Mouse (Mus musculus): ENCODE data around the gene Ogfod3. TPM values are rescaled to one million over a fixed set of nuclear protein-coding genes. Genes with fewer than 3 reads are reported as not detected.

Gene Ogfod3
- polyA plus RNA-seq, 1 experiment from 2014 or later = 19.8 TPM

GRCm38 (mm10) chr11:121231628-121232291 lies 27.2 kb upstream of the Ogfod3 start:
- DNase-seq (ENCODE audit: low spot score) = no peak
- ATAC-seq (ENCODE audit: insufficient read depth, low FRiP score, low TSS enrichment) = no peak
- Histone ChIP-seq H3K4me2 (ENCODE audit: low read depth) (no peak overlapping the region), H3K4me3 (ENCODE audit: low read depth, low read length) (no peak overlapping the region), H3K9me3 (ENCODE audit: control insufficient read depth, low read length) (no peaks in the 10 kb centered on the region), H3K9ac (ENCODE audit: low read length) (no peak overlapping the region), H3K27me3 (ENCODE audit: control insufficient read depth, insufficient read depth, low read length) (no peaks in the 10 kb centered on the region), H3K36me3 (ENCODE audit: control insufficient read depth, insufficient read depth, low read length) (no peaks in the 10 kb centered on the region), H3K4me1 (ENCODE audit: control insufficient read depth, insufficient read depth, low read length) (peaks cover 18% of the 10 kb centered on the region), H3K27ac (ENCODE audit: low read depth, low read length) (no peak overlapping the region)
- WGBS = 63% methylated on average over 4 of the region's 4 CpGs

- Histone ChIP-seq H3K36me3 (ENCODE audit: control insufficient read depth, insufficient read depth, low read length) (no peaks in the 10 kb centered on the region), H3K9me3 (ENCODE audit: control insufficient read depth, low read length) (no peaks in the 10 kb centered on the region), H3K4me3 (ENCODE audit: low read depth, low read length) (no peak overlapping the region), H3K4me1 (ENCODE audit: control insufficient read depth, insufficient read depth, low read length) (peaks cover 16% of the 10 kb centered on the region), H3K4me2 (ENCODE audit: low read depth) (no peak overlapping the region), H3K27me3 (ENCODE audit: control insufficient read depth, insufficient read depth, low read length) (no peaks in the 10 kb centered on the region), H3K9ac (ENCODE audit: low read length) (no peak overlapping the region), H3K27ac (ENCODE audit: low read depth, low read length) (no peak overlapping the region)
- ATAC-seq (ENCODE audit: insufficient read depth, low FRiP score, low TSS enrichment) (no peak), DNase-seq (ENCODE audit: low spot score) (no peak)
- WGBS = 80% methylated on average over 4 of the region's 4 CpGs
Observed at GRCm38 (mm10) chr11:121231191-121231590, 26.7 kb upstream of the Ogfod3 start.

GRCm38 (mm10) chr11:121229018-121229439 lies 24.5 kb upstream of the Ogfod3 start, which contains the start of gene Cybc1:
Cybc1 (minus strand) TSS chr11:121229322.
- under 1% methylated on average over 23 of the region's 23 CpGs for WGBS
- Histone ChIP-seq H3K4me1 (ENCODE audit: control insufficient read depth, insufficient read depth, low read length) (peaks cover 13% of the 10 kb centered on the region), H3K4me3 (ENCODE audit: low read depth, low read length) (peak within 1 kb of the TSS; percentile 52), H3K9ac (ENCODE audit: low read length) (peak within 1 kb of the TSS; percentile 62), H3K9me3 (ENCODE audit: control insufficient read depth, low read length) (no peaks in the 10 kb centered on the region), H3K4me2 (ENCODE audit: low read depth) (peak within 1 kb of the TSS; percentile 87), H3K27ac (ENCODE audit: low read depth, low read length) (no peak within 1 kb of the TSS), H3K36me3 (ENCODE audit: control insufficient read depth, insufficient read depth, low read length) (peaks cover 3% of the 10 kb centered on the region; the same call in 1 of the 2 replicates), H3K27me3 (ENCODE audit: control insufficient read depth, insufficient read depth, low read length) (no peaks in the 10 kb centered on the region)
- DNase-seq (ENCODE audit: low spot score) = peak; percentile 77
- peak; percentile 84 for ATAC-seq (ENCODE audit: insufficient read depth, low FRiP score, low TSS enrichment)

DNA sequence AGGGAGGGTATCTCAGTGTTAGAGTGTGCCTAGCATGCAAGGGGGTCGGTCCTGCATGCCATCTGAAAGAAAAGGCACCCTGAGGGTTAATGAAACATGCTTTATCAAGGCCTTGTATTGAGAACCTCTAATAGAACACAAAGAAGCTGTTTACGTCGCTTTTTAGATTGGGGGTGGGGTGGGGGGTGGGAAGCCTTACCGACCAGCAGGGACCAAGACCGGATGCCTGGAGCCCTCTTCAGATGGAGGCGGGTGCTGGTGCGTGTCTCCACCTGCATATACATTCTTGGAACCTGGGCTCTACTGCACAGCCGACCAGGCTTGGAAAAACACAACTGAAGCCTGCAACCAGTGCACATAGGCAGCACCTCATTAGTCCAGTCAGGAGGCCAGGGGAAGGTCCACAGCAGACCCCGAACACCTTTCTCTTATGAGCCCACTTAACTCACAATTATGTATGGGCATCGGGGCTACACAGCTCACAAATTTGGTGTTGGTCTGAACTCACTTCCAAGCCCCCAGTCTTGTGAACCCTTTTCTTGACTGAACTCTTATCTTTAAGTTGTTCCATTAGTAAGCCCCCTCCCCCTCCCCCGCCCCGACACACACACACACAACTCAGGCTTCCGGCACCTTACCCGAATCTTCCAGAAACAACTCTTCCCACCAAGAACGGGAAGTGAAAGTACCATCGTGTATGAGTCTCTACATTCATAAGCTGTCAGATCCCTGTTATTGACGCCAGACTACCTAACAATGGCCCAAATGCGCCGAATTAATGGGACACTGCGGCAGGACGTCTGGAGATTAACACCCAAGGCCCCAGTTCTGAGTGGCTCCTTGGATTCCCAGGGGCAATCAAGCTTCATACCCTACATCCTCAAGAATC lies 23.9 kb upstream of the Ogfod3 start:
- ATAC-seq (ENCODE audit: insufficient read depth, low FRiP score, low TSS enrichment) (0 out of 2 replicates have a peak, but pooled peaks have one; percentile 23), DNase-seq (ENCODE audit: low spot score) (no peak)
- Histone ChIP-seq H3K27me3 (ENCODE audit: control insufficient read depth, insufficient read depth, low read length) (no peaks in the 10 kb centered on the region), H3K36me3 (ENCODE audit: control insufficient read depth, insufficient read depth, low read length) (peaks cover 5% of the 10 kb centered on the region; the same call in 1 of the 2 replicates), H3K4me2 (ENCODE audit: low read depth) (peak overlapping the region; percentile 87), H3K27ac (ENCODE audit: low read depth, low read length) (no peak overlapping the region), H3K9ac (ENCODE audit: low read length) (peak overlapping the region; percentile 62), H3K9me3 (ENCODE audit: control insufficient read depth, low read length) (no peaks in the 10 kb centered on the region), H3K4me3 (ENCODE audit: low read depth, low read length) (peak overlapping the region; percentile 52), H3K4me1 (ENCODE audit: control insufficient read depth, insufficient read depth, low read length) (peaks cover 13% of the 10 kb centered on the region)
- WGBS = 37% methylated on average over 21 of the region's 21 CpGs

DNA sequence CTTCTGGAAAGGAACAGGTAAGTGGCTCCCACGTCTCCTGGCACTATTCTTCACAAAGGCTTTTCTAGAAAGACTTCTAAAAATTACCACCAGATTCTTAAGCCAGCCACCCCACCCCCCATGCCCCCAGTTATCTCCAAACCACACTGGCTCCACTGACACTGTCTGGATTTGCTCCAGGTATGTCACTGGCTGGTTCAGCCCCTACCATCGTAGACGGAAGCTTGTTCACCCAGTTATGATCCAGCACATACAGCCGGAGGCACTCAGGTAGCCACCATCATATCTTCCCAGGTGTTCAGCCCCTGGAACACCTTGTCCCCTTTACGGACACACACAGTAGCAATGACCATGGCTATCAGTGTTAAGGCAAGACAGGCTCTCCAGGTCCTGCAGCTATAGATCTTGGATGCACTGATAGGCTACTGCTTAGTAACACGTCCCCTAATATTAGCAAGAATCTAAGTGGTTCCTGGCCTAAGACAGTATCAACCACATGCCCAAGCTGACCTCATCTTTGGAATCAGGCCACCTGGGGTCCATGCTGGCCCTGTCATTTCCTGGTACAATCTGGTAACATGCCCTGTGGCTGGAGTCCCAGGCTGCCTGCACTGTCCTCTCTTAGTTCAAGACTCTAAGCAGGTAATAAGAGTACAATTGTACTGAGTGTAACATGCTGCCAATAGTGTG lies 17.0 kb upstream of the Ogfod3 start:
- Histone ChIP-seq H3K4me3 (ENCODE audit: low read depth, low read length) (no peak overlapping the region), H3K4me2 (ENCODE audit: low read depth) (no peak overlapping the region), H3K9me3 (ENCODE audit: control insufficient read depth, low read length) (no peaks in the 10 kb centered on the region), H3K36me3 (ENCODE audit: control insufficient read depth, insufficient read depth, low read length) (peaks cover 18% of the 10 kb centered on the region), H3K4me1 (ENCODE audit: control insufficient read depth, insufficient read depth, low read length) (no peaks in the 10 kb centered on the region), H3K27ac (ENCODE audit: low read depth, low read length) (no peak overlapping the region), H3K27me3 (ENCODE audit: control insufficient read depth, insufficient read depth, low read length) (no peaks in the 10 kb centered on the region), H3K9ac (ENCODE audit: low read length) (no peak overlapping the region)
- WGBS = 95% methylated on average over 6 of the region's 6 CpGs
- DNase-seq (ENCODE audit: low spot score) (peak; percentile 9), ATAC-seq (ENCODE audit: insufficient read depth, low FRiP score, low TSS enrichment) (no peak)

- no peak for ATAC-seq (ENCODE audit: insufficient read depth, low FRiP score, low TSS enrichment)
- no peak overlapping the region for H3K9ac ChIP-seq (ENCODE audit: low read length)
- no peaks in the 10 kb centered on the region for H3K27me3 ChIP-seq (ENCODE audit: control insufficient read depth, insufficient read depth, low read length)
- 94% methylated on average over 5 of the region's 5 CpGs for WGBS
- no peak for DNase-seq (ENCODE audit: low spot score)
- no peak overlapping the region for H3K27ac ChIP-seq (ENCODE audit: low read depth, low read length)
- no peak overlapping the region for H3K4me3 ChIP-seq (ENCODE audit: low read depth, low read length)
- H3K4me1 ChIP-seq (ENCODE audit: control insufficient read depth, insufficient read depth, low read length) = no peaks in the 10 kb centered on the region
- no peak overlapping the region for H3K4me2 ChIP-seq (ENCODE audit: low read depth)
- H3K36me3 ChIP-seq (ENCODE audit: control insufficient read depth, insufficient read depth, low read length) = peaks cover 18% of the 10 kb centered on the region
- no peaks in the 10 kb centered on the region for H3K9me3 ChIP-seq (ENCODE audit: control insufficient read depth, low read length)
Observed at GRCm38 (mm10) chr11:121220771-121221170, 16.3 kb upstream of the Ogfod3 start.

GRCm38 (mm10) chr11:121219776-121220175 lies 15.3 kb upstream of the Ogfod3 start:
- DNase-seq (ENCODE audit: low spot score) (no peak), ATAC-seq (ENCODE audit: insufficient read depth, low FRiP score, low TSS enrichment) (no peak)
- no peaks in the 10 kb centered on the region for H3K9me3 ChIP-seq (ENCODE audit: control insufficient read depth, low read length)
- no peak overlapping the region for H3K4me2 ChIP-seq (ENCODE audit: low read depth)
- WGBS = 90% methylated on average over 11 of the region's 11 CpGs
- H3K27me3 ChIP-seq (ENCODE audit: control insufficient read depth, insufficient read depth, low read length) = no peaks in the 10 kb centered on the region
- H3K27ac ChIP-seq (ENCODE audit: low read depth, low read length) = no peak overlapping the region
- no peaks in the 10 kb centered on the region for H3K4me1 ChIP-seq (ENCODE audit: control insufficient read depth, insufficient read depth, low read length)
- no peak overlapping the region for H3K9ac ChIP-seq (ENCODE audit: low read length)
- H3K4me3 ChIP-seq (ENCODE audit: low read depth, low read length) = no peak overlapping the region
- H3K36me3 ChIP-seq (ENCODE audit: control insufficient read depth, insufficient read depth, low read length) = peaks cover 15% of the 10 kb centered on the region

GRCm38 (mm10) chr11:121216831-121217230 lies 12.3 kb upstream of the Ogfod3 start:
- no peaks in the 10 kb centered on the region for H3K9me3 ChIP-seq (ENCODE audit: control insufficient read depth, low read length)
- no peak for ATAC-seq (ENCODE audit: insufficient read depth, low FRiP score, low TSS enrichment)
- peaks cover 6% of the 10 kb centered on the region for H3K36me3 ChIP-seq (ENCODE audit: control insufficient read depth, insufficient read depth, low read length)
- H3K4me1 ChIP-seq (ENCODE audit: control insufficient read depth, insufficient read depth, low read length) = no peaks in the 10 kb centered on the region
- no peak overlapping the region for H3K9ac ChIP-seq (ENCODE audit: low read length)
- no peak overlapping the region for H3K4me3 ChIP-seq (ENCODE audit: low read depth, low read length)
- no peaks in the 10 kb centered on the region for H3K27me3 ChIP-seq (ENCODE audit: control insufficient read depth, insufficient read depth, low read length)
- no peak for DNase-seq (ENCODE audit: low spot score)
- 89% methylated on average over 3 of the region's 3 CpGs for WGBS
- H3K27ac ChIP-seq (ENCODE audit: low read depth, low read length) = no peak overlapping the region
- no peak overlapping the region for H3K4me2 ChIP-seq (ENCODE audit: low read depth)

All from neural tube, embryonic 11.5 days (tissue).